Mouse (Mus musculus): Measurements from ENCODE around the gene Sipa1l3. TPM values are rescaled to one million over a fixed set of nuclear protein-coding genes. Genes with fewer than 3 reads are reported as not detected.

The Sipa1l3 gene
- polyA plus RNA-seq, 1 experiment from 2014 or later = 4.5 TPM

GRCm38 (mm10) chr7:29387524-29388068 lies 130.8 kb downstream of the Sipa1l3 start:
- no peak overlapping the region for H3K4me2 ChIP-seq (ENCODE audit: low read depth, low read length)
- no peaks in the 10 kb centered on the region for H3K9me3 ChIP-seq (replicated peaks; ENCODE audit: control insufficient read depth, low read length)
- no peak overlapping the region for H3K27ac ChIP-seq (replicated peaks; ENCODE audit: low read depth, low read length)
- ATAC-seq (replicated peaks; ENCODE audit: insufficient number of reproducible peaks, low FRiP score, low TSS enrichment, low read depth) (no peak), DNase-seq (ENCODE audit: low spot score) (no peak)
- no peak overlapping the region for H3K9ac ChIP-seq (replicated peaks; ENCODE audit: low read length)
- WGBS = 90% methylated on average over 17 of the region's 17 CpGs
- no peaks in the 10 kb centered on the region for H3K4me1 ChIP-seq (ENCODE audit: control insufficient read depth, insufficient read depth, low read length)
- H3K4me3 ChIP-seq (ENCODE audit: low read depth, low read length) = no peak overlapping the region
- no peaks in the 10 kb centered on the region for H3K36me3 ChIP-seq (replicated peaks; ENCODE audit: control insufficient read depth, insufficient read depth, low read depth, low read length)
- H3K27me3 ChIP-seq (ENCODE audit: control insufficient read depth, insufficient read depth, low read length) = no peaks in the 10 kb centered on the region

GRCm38 (mm10) chr7:29386349-29386748 lies 132.1 kb downstream of the Sipa1l3 start:
- WGBS = 92% methylated on average over 13 of the region's 13 CpGs
- no peak overlapping the region for H3K9ac ChIP-seq (replicated peaks; ENCODE audit: low read length)

GRCm38 (mm10) chr7:29385791-29386190 lies 132.7 kb downstream of the Sipa1l3 start:
- no peak overlapping the region for H3K27ac ChIP-seq (replicated peaks; ENCODE audit: low read depth, low read length)
- DNase-seq (ENCODE audit: low spot score) (no peak), ATAC-seq (replicated peaks; ENCODE audit: insufficient number of reproducible peaks, low FRiP score, low TSS enrichment, low read depth) (no peak)
- no peaks in the 10 kb centered on the region for H3K9me3 ChIP-seq (replicated peaks; ENCODE audit: control insufficient read depth, low read length)
- H3K4me1 ChIP-seq (ENCODE audit: control insufficient read depth, insufficient read depth, low read length) = no peaks in the 10 kb centered on the region
- no peaks in the 10 kb centered on the region for H3K36me3 ChIP-seq (replicated peaks; ENCODE audit: control insufficient read depth, insufficient read depth, low read depth, low read length)
- H3K4me2 ChIP-seq (ENCODE audit: low read depth, low read length) = no peak overlapping the region
- 92% methylated on average over 10 of the region's 10 CpGs for WGBS
- H3K9ac ChIP-seq (replicated peaks; ENCODE audit: low read length) = no peak overlapping the region
- no peaks in the 10 kb centered on the region for H3K27me3 ChIP-seq (ENCODE audit: control insufficient read depth, insufficient read depth, low read length)
- H3K4me3 ChIP-seq (ENCODE audit: low read depth, low read length) = no peak overlapping the region

More at GRCm38 (mm10) chr7:29386349-29386748, 132.1 kb downstream of the Sipa1l3 start:
- H3K4me2 ChIP-seq (ENCODE audit: low read depth, low read length) = no peak overlapping the region
- H3K27ac ChIP-seq (replicated peaks; ENCODE audit: low read depth, low read length) = no peak overlapping the region
- H3K4me1 ChIP-seq (ENCODE audit: control insufficient read depth, insufficient read depth, low read length) = no peaks in the 10 kb centered on the region
- H3K4me3 ChIP-seq (ENCODE audit: low read depth, low read length) = no peak overlapping the region
- no peaks in the 10 kb centered on the region for H3K36me3 ChIP-seq (replicated peaks; ENCODE audit: control insufficient read depth, insufficient read depth, low read depth, low read length)
- DNase-seq (ENCODE audit: low spot score) (no peak), ATAC-seq (replicated peaks; ENCODE audit: insufficient number of reproducible peaks, low FRiP score, low TSS enrichment, low read depth) (no peak)
- no peaks in the 10 kb centered on the region for H3K27me3 ChIP-seq (ENCODE audit: control insufficient read depth, insufficient read depth, low read length)
- no peaks in the 10 kb centered on the region for H3K9me3 ChIP-seq (replicated peaks; ENCODE audit: control insufficient read depth, low read length)

- Histone ChIP-seq H3K4me1 (ENCODE audit: control insufficient read depth, insufficient read depth, low read length) (no peaks in the 10 kb centered on the region), H3K9me3 (replicated peaks; ENCODE audit: control insufficient read depth, low read length) (no peaks in the 10 kb centered on the region), H3K27me3 (ENCODE audit: control insufficient read depth, insufficient read depth, low read length) (no peaks in the 10 kb centered on the region), H3K27ac (replicated peaks; ENCODE audit: low read depth, low read length) (no peak overlapping the region), H3K4me2 (ENCODE audit: low read depth, low read length) (no peak overlapping the region), H3K4me3 (ENCODE audit: low read depth, low read length) (no peak overlapping the region), H3K9ac (replicated peaks; ENCODE audit: low read length) (no peak overlapping the region), H3K36me3 (replicated peaks; ENCODE audit: control insufficient read depth, insufficient read depth, low read depth, low read length) (no peaks in the 10 kb centered on the region)
- peak; percentile 89 for DNase-seq (ENCODE audit: low spot score)
- 25% methylated on average over 10 of the region's 10 CpGs for WGBS
- peak; percentile 73; the same call in 1 of the 2 replicates for ATAC-seq (replicated peaks; ENCODE audit: insufficient number of reproducible peaks, low FRiP score, low TSS enrichment, low read depth)
These were observed 135.2 kb downstream of the Sipa1l3 start for GRCm38 (mm10) chr7:29383255-29383654.

- Histone ChIP-seq H3K9ac (replicated peaks; ENCODE audit: low read length) (no peak overlapping the region), H3K36me3 (replicated peaks; ENCODE audit: control insufficient read depth, insufficient read depth, low read depth, low read length) (no peaks in the 10 kb centered on the region), H3K4me3 (ENCODE audit: low read depth, low read length) (no peak overlapping the region), H3K4me2 (ENCODE audit: low read depth, low read length) (no peak overlapping the region), H3K27me3 (ENCODE audit: control insufficient read depth, insufficient read depth, low read length) (no peaks in the 10 kb centered on the region), H3K9me3 (replicated peaks; ENCODE audit: control insufficient read depth, low read length) (no peaks in the 10 kb centered on the region), H3K4me1 (ENCODE audit: control insufficient read depth, insufficient read depth, low read length) (no peaks in the 10 kb centered on the region), H3K27ac (replicated peaks; ENCODE audit: low read depth, low read length) (no peak overlapping the region)
- WGBS = 92% methylated on average over 7 of the region's 7 CpGs
- ATAC-seq (replicated peaks; ENCODE audit: insufficient number of reproducible peaks, low FRiP score, low TSS enrichment, low read depth) = no peak
- DNase-seq (ENCODE audit: low spot score) = no peak
These were observed 136.9 kb downstream of the Sipa1l3 start for GRCm38 (mm10) chr7:29381466-29382040.

- no peaks in the 10 kb centered on the region for H3K27me3 ChIP-seq (ENCODE audit: control insufficient read depth, insufficient read depth, low read length)
- DNase-seq (ENCODE audit: low spot score) (no peak), ATAC-seq (replicated peaks; ENCODE audit: insufficient number of reproducible peaks, low FRiP score, low TSS enrichment, low read depth) (no peak)
- no peaks in the 10 kb centered on the region for H3K36me3 ChIP-seq (replicated peaks; ENCODE audit: control insufficient read depth, insufficient read depth, low read depth, low read length)
- H3K4me2 ChIP-seq (ENCODE audit: low read depth, low read length) = no peak overlapping the region
- no peaks in the 10 kb centered on the region for H3K9me3 ChIP-seq (replicated peaks; ENCODE audit: control insufficient read depth, low read length)
- WGBS = 86% methylated on average over 6 of the region's 6 CpGs
- H3K27ac ChIP-seq (replicated peaks; ENCODE audit: low read depth, low read length) = no peak overlapping the region
- no peak overlapping the region for H3K9ac ChIP-seq (replicated peaks; ENCODE audit: low read length)
- no peak overlapping the region for H3K4me3 ChIP-seq (ENCODE audit: low read depth, low read length)
- no peaks in the 10 kb centered on the region for H3K4me1 ChIP-seq (ENCODE audit: control insufficient read depth, insufficient read depth, low read length)
These were observed 144.4 kb downstream of the Sipa1l3 start for GRCm38 (mm10) chr7:29374054-29374453.

- H3K4me1 ChIP-seq (ENCODE audit: control insufficient read depth, insufficient read depth, low read length) = no peaks in the 10 kb centered on the region
- WGBS = 88% methylated on average over 5 of the region's 5 CpGs
- H3K27me3 ChIP-seq (ENCODE audit: control insufficient read depth, insufficient read depth, low read length) = no peaks in the 10 kb centered on the region
- no peak overlapping the region for H3K27ac ChIP-seq (replicated peaks; ENCODE audit: low read depth, low read length)
- ATAC-seq (replicated peaks; ENCODE audit: insufficient number of reproducible peaks, low FRiP score, low TSS enrichment, low read depth) (no peak), DNase-seq (ENCODE audit: low spot score) (no peak)
- no peak overlapping the region for H3K9ac ChIP-seq (replicated peaks; ENCODE audit: low read length)
- no peak overlapping the region for H3K4me2 ChIP-seq (ENCODE audit: low read depth, low read length)
- no peaks in the 10 kb centered on the region for H3K36me3 ChIP-seq (replicated peaks; ENCODE audit: control insufficient read depth, insufficient read depth, low read depth, low read length)
- H3K4me3 ChIP-seq (ENCODE audit: low read depth, low read length) = no peak overlapping the region
- no peaks in the 10 kb centered on the region for H3K9me3 ChIP-seq (replicated peaks; ENCODE audit: control insufficient read depth, low read length)
These were observed 146.3 kb downstream of the Sipa1l3 start for GRCm38 (mm10) chr7:29372123-29372522.

- H3K4me3 ChIP-seq (ENCODE audit: low read depth, low read length) = no peak overlapping the region
- no peak overlapping the region for H3K4me2 ChIP-seq (ENCODE audit: low read depth, low read length)
- no peaks in the 10 kb centered on the region for H3K36me3 ChIP-seq (replicated peaks; ENCODE audit: control insufficient read depth, insufficient read depth, low read depth, low read length)
- no peaks in the 10 kb centered on the region for H3K27me3 ChIP-seq (ENCODE audit: control insufficient read depth, insufficient read depth, low read length)
- no peaks in the 10 kb centered on the region for H3K9me3 ChIP-seq (replicated peaks; ENCODE audit: control insufficient read depth, low read length)
- H3K9ac ChIP-seq (replicated peaks; ENCODE audit: low read length) = no peak overlapping the region
- WGBS = 76% methylated on average over 5 of the region's 6 CpGs
- no peak for ATAC-seq (replicated peaks; ENCODE audit: insufficient number of reproducible peaks, low FRiP score, low TSS enrichment, low read depth)
- no peak overlapping the region for H3K27ac ChIP-seq (replicated peaks; ENCODE audit: low read depth, low read length)
- H3K4me1 ChIP-seq (ENCODE audit: control insufficient read depth, insufficient read depth, low read length) = no peaks in the 10 kb centered on the region
- peak; percentile 25 for DNase-seq (ENCODE audit: low spot score)
These were observed 148.4 kb downstream of the Sipa1l3 start for GRCm38 (mm10) chr7:29370031-29370430.
